Mouse (Mus musculus) lung, postnatal 0 days (tissue): ENCODE results near the gene Bcl11b.

ENCODE experiments used
- CTCF ChIP-seq: IDR thresholded peaks from 2 replicates; pipeline ENCODE4 v1.5.1; 2016; ENCODE audit warnings: antibody characterized with exemption, mild to moderate bottlenecking
- EP300 ChIP-seq: IDR thresholded peaks from 2 replicates; pipeline ENCODE4 v1.6.1; 2016; ENCODE audit warnings: antibody characterized with exemption, mild to moderate bottlenecking, control low read depth

DNA sequence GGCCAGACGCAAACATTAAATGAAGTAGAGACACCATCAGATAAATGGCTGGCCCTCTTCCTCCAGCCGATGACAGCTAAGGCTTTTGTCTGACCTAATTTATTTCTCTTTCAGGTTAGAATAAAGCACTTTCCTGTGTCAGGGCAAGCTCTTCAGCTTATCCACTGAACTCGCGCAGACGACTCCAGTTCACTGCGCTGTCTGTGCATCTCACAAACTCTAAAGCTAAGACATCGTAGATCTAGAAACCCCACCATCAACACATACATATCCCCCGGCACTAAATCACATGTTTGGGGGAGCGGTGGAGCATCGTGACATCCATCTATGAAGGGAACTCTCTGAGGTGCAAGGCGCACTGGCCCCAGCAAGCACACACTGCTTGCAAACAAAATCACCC lies 5.5 kb downstream of the Bcl11b start:
- TF ChIP-seq CTCF (no peak), EP300 (no peak)
